Mouse (Mus musculus) stomach, postnatal 0 days (tissue): ENCODE data around the gene Gja5.

ENCODE experiments used
- CTCF ChIP-seq: IDR thresholded peaks from 2 replicates; pipeline ENCODE4 v1.5.1; 2016; ENCODE audit warnings: antibody characterized with exemption, low read depth, mild to moderate bottlenecking, moderate library complexity
- EP300 ChIP-seq: optimal IDR thresholded peaks from 2 replicates; pipeline ENCODE3; 2016; ENCODE audit warnings: antibody characterized with exemption

DNA sequence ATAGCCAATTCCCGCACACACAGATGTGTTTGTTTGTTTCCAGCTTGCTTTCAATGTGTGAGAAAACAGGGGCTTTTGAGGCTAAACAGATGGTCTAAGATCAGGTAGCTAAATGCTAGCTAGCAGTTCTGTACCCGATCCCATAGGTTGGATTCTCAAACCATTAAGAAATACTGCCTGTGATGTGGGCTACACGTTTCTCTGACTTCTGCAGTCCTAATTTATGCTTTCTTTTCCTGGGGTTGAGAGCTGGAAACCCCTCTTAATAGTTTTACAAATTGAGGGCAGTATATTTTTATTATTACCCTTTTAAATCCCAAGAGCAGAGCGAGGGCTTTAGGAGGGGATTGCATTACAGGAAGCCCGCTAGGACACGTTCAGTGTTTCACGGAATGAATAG lies 16.5 kb downstream of the Gja5 start:
- TF ChIP-seq EP300 (no peak), CTCF (no peak)
